Mouse (Mus musculus) thymus, postnatal 14 days (tissue): Measurements from ENCODE around the gene Cyp3a41b.
"Not testable (repeated sequence)": the region's sequence is repeated elsewhere in the genome, so short reads cannot be mapped to it uniquely, and the experiment has no call there.

Experiments used
- DNase-seq: peaks from one replicate; pipeline ENCODE4 v3.0.0; 2021

The Cyp3a41b gene

GRCm38 (mm10) chr5:145584630-145585029, at the start of gene Cyp3a41b:
TSS of gene Cyp3a41b (minus strand) at chr5:145584730.
- not testable (repeated sequence) for DNase-seq

- DNase-seq = not testable (repeated sequence)
These were observed 47.8 kb upstream of the Cyp3a41b start for GRCm38 (mm10) chr5:145632286-145632685.

- not testable (repeated sequence) for DNase-seq
These were observed 20.4 kb upstream of the Cyp3a41b start for GRCm38 (mm10) chr5:145604891-145605290.

- not testable (repeated sequence) for DNase-seq
These were observed 13.3 kb upstream of the Cyp3a41b start for GRCm38 (mm10) chr5:145597851-145598250.

GRCm38 (mm10) chr5:145577321-145577720, 7.2 kb downstream of the Cyp3a41b start:
- DNase-seq = not testable (repeated sequence)

- DNase-seq = not testable (repeated sequence)
These were observed 8.9 kb downstream of the Cyp3a41b start for GRCm38 (mm10) chr5:145575660-145576059.

GRCm38 (mm10) chr5:145571922-145572321, 12.6 kb downstream of the Cyp3a41b start:
- DNase-seq = not testable (repeated sequence)
